Mouse (Mus musculus) midbrain, embryonic 11.5 days (tissue): Measurements from ENCODE around the gene Arhgef28. TPM values are rescaled to one million over a fixed set of nuclear protein-coding genes. Genes with fewer than 3 reads are reported as not detected.
A peak's percentile ranks its signal among the peaks of the same experiment; 100 is the strongest.

ENCODE experiments used
- ATAC-seq: fragments of 200-750 bp; cut with Nextera tagmentation; 2 replicates; pipeline ENCODE4 v1.8.0; 2017; ENCODE audit warnings: moderate TSS enrichment, moderate library complexity; ENCODE audit not compliant: low FRiP score
- DNase-seq: peaks from one replicate; pipeline ENCODE4 v3.0.0; 2015; ENCODE audit warnings: low spot score; ENCODE audit errors: missing footprints
- H3K27ac ChIP-seq: fragments of 300-500 bp; sonication (generic); 2 replicates; pipeline ENCODE4 v1.5.1; 2014; ENCODE audit warnings: low read depth, low read length
- H3K27me3 ChIP-seq: fragments of 300-500 bp; sonication (generic); 2 replicates; pipeline ENCODE4 v1.6.1; 2014; ENCODE audit warnings: mild to moderate bottlenecking, low read length, moderate library complexity, mixed read lengths; ENCODE audit not compliant: control insufficient read depth, insufficient read depth
- H3K36me3 ChIP-seq: fragments of 300-500 bp; sonication (generic); 2 replicates; pipeline ENCODE4 v1.6.1; 2014; ENCODE audit warnings: mild to moderate bottlenecking, low read length, moderate library complexity, mixed read lengths; ENCODE audit not compliant: control insufficient read depth, insufficient read depth
- H3K4me1 ChIP-seq: fragments of 300-500 bp; sonication (generic); 2 replicates; pipeline ENCODE4 v1.6.1; 2014; ENCODE audit warnings: low read length; ENCODE audit not compliant: control insufficient read depth, insufficient read depth
- H3K4me2 ChIP-seq: fragments of 300-500 bp; sonication (generic); 2 replicates; pipeline ENCODE4 v1.6.1; 2014; ENCODE audit warnings: mild to moderate bottlenecking, moderate library complexity
- H3K4me3 ChIP-seq: fragments of 300-500 bp; sonication (generic); 2 replicates; pipeline ENCODE4 v1.5.1; 2014; ENCODE audit warnings: low read depth, low read length
- H3K9ac ChIP-seq: fragments of 300-500 bp; sonication (generic); 2 replicates; pipeline ENCODE4 v1.6.1; 2014; ENCODE audit warnings: low read length
- H3K9me3 ChIP-seq: fragments of 300-500 bp; sonication (generic); 2 replicates; pipeline ENCODE4 v1.6.1; 2016; ENCODE audit warnings: low read length; ENCODE audit not compliant: control insufficient read depth
- WGBS: fragments of 180-500 bp; shearing (Covaris S2); extraction: QIAGEN DNeasy Blood & Tissue Kit; methylation state at CpG from one replicate; pipeline ENCODE4 v1.1.7; 2014; 5-methylcytosine and 5-hydroxymethylcytosine counted together
- polyA plus RNA-seq: library from polyadenylated mRNA; unstranded; fragments of >200 nt; fragmentation: Nextera tagmentation; extraction: Ambion mirVana; gene quantifications from 2 replicates; pipeline ENCODE4 v1.2.1, GENCODE M21; 2014

The Arhgef28 gene
- polyA plus RNA-seq, 1 experiment from 2014 or later = 6.7 TPM

DNA sequence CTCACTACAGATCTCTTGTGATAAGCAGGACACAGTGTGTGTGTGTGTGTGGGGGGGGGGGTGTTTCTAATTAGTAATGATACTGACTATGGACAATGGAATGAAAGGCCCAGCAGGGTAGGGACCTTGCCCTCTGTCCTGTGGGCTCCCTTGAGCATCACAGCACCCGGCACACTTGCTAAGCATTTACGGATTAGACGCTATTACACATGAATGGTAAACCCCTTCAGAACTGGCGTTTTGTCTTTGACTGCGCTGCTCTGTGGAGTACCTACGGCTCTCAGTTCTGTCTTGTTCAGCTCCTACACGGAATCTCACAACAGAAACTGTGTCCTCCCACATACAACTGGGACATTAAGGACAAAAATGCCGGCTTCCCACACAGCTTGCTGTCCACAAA, 151.0 kb downstream of the Arhgef28 start:
- H3K4me2 ChIP-seq = peak overlapping the region; percentile 17; the same call in 1 of the 2 replicates
- H3K4me1 ChIP-seq = peaks cover 4% of the 10 kb centered on the region; the same call in 1 of the 2 replicates
- H3K27me3 ChIP-seq = no peaks in the 10 kb centered on the region
- no peaks in the 10 kb centered on the region for H3K36me3 ChIP-seq
- H3K27ac ChIP-seq = no peak overlapping the region
- H3K9me3 ChIP-seq = no peaks in the 10 kb centered on the region; the same call in 1 of the 2 replicates
- peak; percentile 86 for DNase-seq
- 34% methylated on average over 8 of the region's 8 CpGs for WGBS
- ATAC-seq = no peak
- H3K4me3 ChIP-seq = no peak overlapping the region
- peak overlapping the region; percentile 20; the same call in 1 of the 2 replicates for H3K9ac ChIP-seq

DNA sequence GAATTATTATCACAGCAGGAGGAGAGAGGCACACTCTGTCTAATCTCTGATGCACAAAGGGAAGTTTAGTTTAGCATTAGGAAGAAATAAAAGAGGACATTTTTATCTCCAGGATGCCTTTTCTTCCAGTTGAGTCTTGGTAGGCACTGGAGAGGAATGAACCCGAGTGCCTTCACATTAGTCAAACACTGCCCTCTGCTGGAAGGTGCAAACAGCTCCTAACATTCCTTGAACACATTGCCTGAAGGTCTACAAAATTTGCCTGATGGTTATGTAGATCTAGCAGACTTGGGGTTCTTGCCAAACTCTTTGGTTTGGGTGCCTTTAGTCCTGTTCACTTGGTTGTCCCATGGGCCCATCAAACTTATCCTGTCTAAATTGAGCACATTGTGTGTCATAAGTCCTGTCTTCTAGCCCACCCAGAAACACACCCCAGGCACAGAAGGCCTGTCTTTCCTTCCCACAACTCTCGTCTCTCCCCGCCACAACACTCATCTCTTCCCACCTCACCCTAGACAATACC, 165.6 kb downstream of the Arhgef28 start:
- H3K4me3 ChIP-seq = no peak overlapping the region
- DNase-seq = no peak

DNA sequence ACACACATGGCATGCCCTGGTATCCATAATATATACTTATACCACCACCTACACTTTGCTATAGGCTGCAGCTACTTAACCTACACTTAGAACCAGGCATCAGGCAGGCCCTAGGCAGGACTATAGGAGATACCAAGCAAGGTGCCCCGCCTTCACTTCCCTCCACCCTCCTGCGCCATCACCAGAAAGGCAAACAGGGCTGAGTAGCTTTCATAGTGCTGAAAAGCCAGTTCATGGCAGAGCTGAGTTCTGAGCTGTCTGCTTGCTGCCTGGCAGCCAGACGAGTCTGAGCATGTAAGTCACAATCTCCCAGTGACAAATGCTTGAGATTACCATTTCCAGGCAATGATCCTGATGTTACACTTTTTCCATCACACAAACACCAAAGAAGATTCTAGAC, 167.5 kb downstream of the Arhgef28 start:
- H3K9ac ChIP-seq = no peak overlapping the region
- no peak overlapping the region for H3K4me2 ChIP-seq
- H3K27ac ChIP-seq = no peak overlapping the region
- H3K9me3 ChIP-seq = no peaks in the 10 kb centered on the region
- 76% methylated on average over 3 of the region's 3 CpGs for WGBS
- ATAC-seq (no peak), DNase-seq (no peak)
- no peaks in the 10 kb centered on the region for H3K27me3 ChIP-seq
- no peaks in the 10 kb centered on the region for H3K36me3 ChIP-seq
- no peak overlapping the region for H3K4me3 ChIP-seq
- H3K4me1 ChIP-seq = no peaks in the 10 kb centered on the region

More for the DNA sequence above, 165.6 kb downstream of the Arhgef28 start:
- Histone ChIP-seq H3K4me1 (no peaks in the 10 kb centered on the region), H3K4me2 (no peak overlapping the region), H3K27ac (no peak overlapping the region), H3K9ac (no peak overlapping the region), H3K27me3 (no peaks in the 10 kb centered on the region), H3K36me3 (no peaks in the 10 kb centered on the region), H3K9me3 (no peaks in the 10 kb centered on the region)
- WGBS = 77% methylated on average over 2 of the region's 3 CpGs
- no peak for ATAC-seq

DNA sequence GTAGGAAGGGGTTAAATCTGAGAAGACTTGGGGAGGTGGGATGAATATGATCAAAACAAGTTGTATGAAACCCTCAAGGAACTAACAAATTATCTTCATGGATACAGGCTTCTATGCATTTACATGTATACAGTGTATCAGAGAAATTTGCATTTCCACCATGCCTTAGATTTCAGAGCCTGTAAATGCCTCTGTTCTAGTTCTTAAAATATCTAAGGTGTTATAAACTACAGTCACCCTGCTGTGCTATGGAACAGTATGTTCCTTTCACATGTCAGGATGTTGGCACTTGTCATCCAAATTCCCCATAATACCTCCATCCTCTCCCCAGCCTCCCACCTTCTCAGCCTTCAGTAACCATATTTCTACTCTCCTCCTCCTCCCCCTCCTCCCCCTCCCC, 168.5 kb downstream of the Arhgef28 start:
- no peak overlapping the region for H3K27ac ChIP-seq
- no peaks in the 10 kb centered on the region for H3K4me1 ChIP-seq
- ATAC-seq = no peak
- DNase-seq = no peak
- H3K27me3 ChIP-seq = no peaks in the 10 kb centered on the region
- H3K36me3 ChIP-seq = no peaks in the 10 kb centered on the region
- H3K9me3 ChIP-seq = no peaks in the 10 kb centered on the region
- no peak overlapping the region for H3K9ac ChIP-seq
- H3K4me3 ChIP-seq = no peak overlapping the region
- H3K4me2 ChIP-seq = no peak overlapping the region

DNA sequence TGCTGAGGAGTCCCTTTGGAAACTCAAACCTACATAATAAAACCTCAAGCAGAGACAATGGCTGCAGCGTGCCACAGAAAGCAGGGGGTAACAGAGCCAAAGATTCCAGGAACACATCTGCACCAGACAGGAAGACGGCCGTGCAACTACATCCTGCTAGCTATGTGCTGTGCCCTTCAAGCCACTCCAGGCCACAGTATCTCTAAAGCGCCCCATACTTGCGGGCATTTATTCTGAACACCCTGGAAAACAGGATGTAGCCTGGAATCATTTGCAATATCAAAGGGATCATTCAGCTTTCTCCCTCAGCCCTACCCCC, 174.6 kb downstream of the Arhgef28 start:
- Histone ChIP-seq H3K4me2 (peak overlapping the region; percentile 40; the same call in 1 of the 2 replicates), H3K27ac (no peak overlapping the region), H3K27me3 (no peaks in the 10 kb centered on the region), H3K9ac (peak overlapping the region; percentile 41; the same call in 1 of the 2 replicates), H3K9me3 (no peaks in the 10 kb centered on the region), H3K4me1 (0 out of 2 replicates have a peak, but pooled peaks cover 2% of the 10 kb centered on the region), H3K4me3 (no peak overlapping the region), H3K36me3 (no peaks in the 10 kb centered on the region)
- 0 out of 2 replicates have a peak, but pooled peaks have one; percentile 54 for ATAC-seq
- no peak for DNase-seq
- 25% methylated on average over 5 of the region's 5 CpGs for WGBS

DNA sequence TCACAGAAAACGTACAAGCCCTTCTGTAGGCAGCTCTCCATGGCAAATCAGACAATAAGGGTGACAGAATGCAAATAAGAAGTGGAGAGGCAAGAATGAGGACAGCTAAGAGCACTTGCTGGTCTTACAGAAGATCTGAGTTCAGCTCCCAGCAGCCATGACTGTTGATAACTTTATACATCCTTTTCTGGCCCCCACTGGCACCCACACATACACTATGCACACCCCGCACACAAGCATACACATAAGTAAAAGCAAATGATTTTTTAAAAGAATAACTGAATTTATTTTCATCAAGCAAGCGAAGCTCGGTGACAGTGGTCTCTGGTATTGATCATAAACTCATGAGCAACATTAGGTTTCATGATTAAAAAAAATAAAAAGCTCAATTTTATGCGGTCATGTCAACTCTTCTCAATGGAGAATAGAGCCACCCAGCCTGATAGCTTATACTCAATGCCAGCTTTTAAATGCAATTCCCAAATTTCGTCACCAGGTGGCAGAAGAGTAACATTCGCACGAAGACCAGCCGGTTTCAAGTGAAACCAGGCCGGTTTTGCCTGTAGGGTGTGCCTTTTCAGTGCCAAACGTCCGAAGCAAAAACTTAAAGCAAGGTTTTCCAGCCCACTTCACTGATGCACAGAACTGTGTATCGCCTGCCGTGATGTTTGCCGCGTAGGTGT, 175.1 kb downstream of the Arhgef28 start:
- H3K4me2 ChIP-seq = peak overlapping the region; percentile 40; the same call in 1 of the 2 replicates
- H3K36me3 ChIP-seq = no peaks in the 10 kb centered on the region
- H3K9ac ChIP-seq = peak overlapping the region; percentile 41; the same call in 1 of the 2 replicates
- 0 out of 2 replicates have a peak, but pooled peaks cover 2% of the 10 kb centered on the region for H3K4me1 ChIP-seq
- no peak overlapping the region for H3K27ac ChIP-seq
- WGBS = 17% methylated on average over 16 of the region's 16 CpGs
- ATAC-seq = peak; percentile 64; the same call in 1 of the 2 replicates
- no peaks in the 10 kb centered on the region for H3K27me3 ChIP-seq
- H3K4me3 ChIP-seq = no peak overlapping the region
- no peaks in the 10 kb centered on the region for H3K9me3 ChIP-seq
- DNase-seq = peak; percentile 99

DNA sequence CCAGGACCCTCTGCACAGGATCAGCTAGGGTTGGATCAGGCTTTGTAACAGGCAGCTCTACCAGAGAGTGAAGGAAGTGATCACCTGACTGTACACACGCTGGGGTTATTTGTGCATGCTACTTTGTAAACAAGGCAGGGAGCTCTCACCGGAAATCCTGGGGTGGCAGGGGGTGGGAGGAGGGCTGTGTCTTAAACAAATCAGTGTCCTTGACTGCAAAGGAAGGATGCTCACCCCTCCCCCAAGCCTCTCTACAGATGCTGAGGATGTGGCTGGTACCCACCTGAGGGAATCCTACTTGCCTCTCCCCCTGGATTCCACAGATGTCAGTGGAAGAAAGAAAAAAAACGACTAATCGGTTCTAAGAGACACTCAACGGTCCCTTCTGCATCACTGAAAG, 176.2 kb downstream of the Arhgef28 start:
- no peaks in the 10 kb centered on the region for H3K27me3 ChIP-seq
- no peaks in the 10 kb centered on the region for H3K9me3 ChIP-seq
- H3K36me3 ChIP-seq = no peaks in the 10 kb centered on the region
- ATAC-seq (no peak), DNase-seq (no peak)
- H3K4me1 ChIP-seq = 0 out of 2 replicates have a peak, but pooled peaks cover 2% of the 10 kb centered on the region
- H3K27ac ChIP-seq = no peak overlapping the region
- no peak overlapping the region for H3K9ac ChIP-seq
- WGBS = 13% methylated on average over 5 of the region's 5 CpGs
- no peak overlapping the region for H3K4me2 ChIP-seq
- H3K4me3 ChIP-seq = no peak overlapping the region

DNA sequence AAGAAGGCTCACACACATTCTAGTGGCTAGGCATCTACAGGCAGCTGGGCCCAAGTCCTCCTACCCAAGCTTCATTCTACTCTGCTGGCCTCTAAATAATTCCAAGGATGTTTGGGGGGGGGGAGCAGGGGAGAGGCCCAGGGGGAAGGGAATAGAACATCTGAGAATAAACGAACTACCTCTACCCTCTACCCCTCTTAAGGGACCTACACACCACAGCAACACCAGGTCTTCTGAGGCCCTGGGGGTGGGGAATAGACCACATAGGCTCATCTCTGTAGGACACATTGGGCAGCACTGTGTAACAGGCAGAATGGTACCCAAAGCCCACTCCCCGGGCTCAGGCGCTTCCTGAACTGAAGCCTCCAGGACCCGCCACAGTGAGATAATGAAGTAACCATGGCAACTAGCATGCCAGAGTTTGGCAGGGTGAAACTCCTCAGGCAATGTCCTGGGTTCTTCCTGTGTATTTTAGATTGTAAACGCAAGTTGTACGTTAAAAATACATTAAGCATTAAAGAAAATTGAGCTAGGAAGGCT, 177.5 kb downstream of the Arhgef28 start:
- H3K4me3 ChIP-seq = no peak overlapping the region
- no peaks in the 10 kb centered on the region for H3K27me3 ChIP-seq
- peak; percentile 80 for DNase-seq
- ATAC-seq = peak; percentile 57; the same call in 1 of the 2 replicates
- 36% methylated on average over 6 of the region's 6 CpGs for WGBS
- 0 out of 2 replicates have a peak, but pooled peaks cover 2% of the 10 kb centered on the region for H3K4me1 ChIP-seq
- no peak overlapping the region for H3K9ac ChIP-seq
- H3K9me3 ChIP-seq = no peaks in the 10 kb centered on the region
- no peaks in the 10 kb centered on the region for H3K36me3 ChIP-seq
- no peak overlapping the region for H3K27ac ChIP-seq
- no peak overlapping the region for H3K4me2 ChIP-seq

DNA sequence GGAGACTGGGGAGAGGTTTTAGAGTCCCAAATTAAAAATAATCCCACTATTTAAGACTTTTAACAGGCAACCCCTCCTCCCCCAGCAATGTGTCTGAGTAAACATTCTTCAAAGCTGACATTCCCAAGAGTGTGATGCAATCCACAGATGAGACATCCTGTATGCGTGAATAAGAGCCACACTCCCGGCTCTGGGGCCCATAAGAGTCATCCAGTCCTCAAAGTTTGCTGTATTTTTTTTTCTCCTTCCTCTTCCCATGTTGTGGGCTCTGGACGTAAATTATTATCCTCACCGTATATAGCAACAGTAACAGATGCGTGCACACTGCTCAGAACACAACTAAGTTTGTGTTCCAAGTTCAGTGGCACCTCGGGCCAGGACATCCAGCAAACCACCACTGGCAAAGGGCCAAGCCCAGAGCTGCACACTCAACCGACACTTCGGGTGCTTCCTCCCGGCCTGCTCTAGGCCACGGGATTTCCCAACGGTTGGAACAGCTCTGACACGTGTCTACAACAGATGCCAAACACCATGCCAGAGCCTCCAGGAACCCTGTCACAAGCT, 178.5 kb downstream of the Arhgef28 start:
- Histone ChIP-seq H3K27ac (no peak overlapping the region), H3K4me3 (no peak overlapping the region), H3K4me1 (0 out of 2 replicates have a peak, but pooled peaks cover 2% of the 10 kb centered on the region), H3K9ac (no peak overlapping the region), H3K36me3 (no peaks in the 10 kb centered on the region), H3K27me3 (no peaks in the 10 kb centered on the region), H3K9me3 (no peaks in the 10 kb centered on the region), H3K4me2 (no peak overlapping the region)
- ATAC-seq = no peak
- DNase-seq = peak; percentile 45
- WGBS = 86% methylated on average over 12 of the region's 12 CpGs
